Mouse (Mus musculus): ENCODE data around the gene Cldn9. TPM values are rescaled to one million over a fixed set of nuclear protein-coding genes. Genes with fewer than 3 reads are reported as not detected.

Cldn9 gene
- 2.4 and 2.6 TPM in 2 replicates for polyA plus RNA-seq (2015; fragmentation: Nextera tagmentation; extraction: Ambion mirVana)

DNA sequence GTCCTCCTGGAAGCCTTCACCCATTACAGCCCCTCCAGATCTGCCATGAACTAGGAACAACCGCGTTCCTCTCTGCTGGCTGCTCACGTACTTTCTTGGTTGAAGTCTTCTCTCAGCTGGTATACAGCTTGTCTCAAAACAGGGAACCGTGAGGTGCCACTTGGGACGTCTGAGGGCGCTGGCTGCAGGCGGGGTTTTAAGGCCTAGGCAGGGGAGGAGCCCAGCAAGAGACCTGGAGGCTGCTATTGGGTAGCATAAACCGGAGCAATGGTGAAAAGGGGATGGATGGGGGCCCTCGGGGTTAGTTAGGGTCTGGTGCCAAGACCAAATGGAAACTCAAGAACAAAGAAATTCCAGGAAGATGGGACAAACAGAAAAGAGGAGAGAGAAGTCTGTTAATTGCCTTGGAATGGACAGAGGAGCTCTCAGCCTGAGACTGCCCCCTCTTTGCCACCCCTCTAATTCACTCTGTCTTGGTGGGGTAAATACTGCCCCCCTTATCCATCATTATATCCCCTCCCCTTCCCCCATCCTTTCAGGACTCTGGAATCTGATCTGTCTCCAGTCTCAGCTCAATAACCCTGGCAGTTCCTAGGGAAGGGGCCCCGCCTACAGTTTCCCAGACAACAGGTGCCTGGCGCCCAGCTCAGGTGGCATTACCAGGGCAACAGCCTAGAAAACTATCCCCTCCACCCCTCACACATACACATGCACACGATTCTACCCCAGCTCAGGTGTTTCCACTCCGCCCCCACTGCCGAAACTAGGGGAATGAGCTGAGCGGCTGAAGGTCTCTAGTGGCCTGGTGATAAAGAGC is at the start of gene Cldn9:
Cldn9 (minus strand) TSS at position 171 of the 817 bp plus-strand sequence.
- peak; percentile 84 for ATAC-seq (ENCODE audit: low read depth)
- H3K27me3 ChIP-seq (ENCODE audit: control insufficient read depth, insufficient read depth, low read depth, low read length), result peaks cover 37% of the 10 kb centered on the region
- no peak within 1 kb of the TSS for H3K4me3 ChIP-seq (ENCODE audit: low read length)
- H3K36me3 ChIP-seq (ENCODE audit: control insufficient read depth, insufficient read depth, low read length), result no peaks in the 10 kb centered on the region
- peaks cover 15% of the 10 kb centered on the region; the same call in 1 of the 2 replicates for H3K4me1 ChIP-seq (replicated peaks; ENCODE audit: control insufficient read depth, insufficient read depth, low read length)
- H3K4me2 ChIP-seq (ENCODE audit: low read depth, low read length), result no peak within 1 kb of the TSS
- H3K9ac ChIP-seq (ENCODE audit: low read length), result 0 out of 2 replicates have a peak within 1 kb of the TSS, but pooled peaks have one; percentile 22
- 19% methylated on average over 15 of the region's 15 CpGs for WGBS
- H3K27ac ChIP-seq (ENCODE audit: low read length), result peak within 1 kb of the TSS; percentile 39
- H3K9me3 ChIP-seq (ENCODE audit: control insufficient read depth, low read length), result no peaks in the 10 kb centered on the region

DNA sequence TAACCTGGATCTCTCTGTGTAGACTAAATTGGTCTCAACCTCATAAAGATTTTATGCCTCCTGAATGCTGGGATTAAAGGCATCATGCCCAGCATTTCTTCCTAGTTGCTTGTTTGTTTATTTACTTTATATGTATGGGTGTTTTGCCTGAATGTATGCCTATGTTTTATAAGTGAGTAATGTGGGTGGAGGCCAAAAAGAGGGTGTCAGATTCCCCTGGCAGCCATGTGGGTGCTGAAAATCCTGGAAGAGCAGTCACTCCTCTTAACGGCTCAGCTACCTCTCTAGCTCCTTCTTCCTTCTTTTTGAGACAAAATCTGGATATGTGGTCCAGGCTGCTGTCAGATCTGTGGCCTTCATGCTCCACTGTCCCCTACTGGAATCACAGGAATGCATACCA is 46.6 kb upstream of the Cldn9 start:
- no peak overlapping the region for H3K9ac ChIP-seq (ENCODE audit: low read length)
- no peak for ATAC-seq (ENCODE audit: low read depth)

GRCm38 (mm10) chr17:23726758-23727142 is 42.9 kb upstream of the Cldn9 start:
- no peaks in the 10 kb centered on the region for H3K36me3 ChIP-seq (ENCODE audit: control insufficient read depth, insufficient read depth, low read length)
- H3K9ac ChIP-seq (ENCODE audit: low read length), result peak overlapping the region; percentile 86
- no peaks in the 10 kb centered on the region for H3K27me3 ChIP-seq (ENCODE audit: control insufficient read depth, insufficient read depth, low read depth, low read length)
- no peaks in the 10 kb centered on the region for H3K9me3 ChIP-seq (ENCODE audit: control insufficient read depth, low read length)
- peak overlapping the region; percentile 72 for H3K4me2 ChIP-seq (ENCODE audit: low read depth, low read length)
- peaks cover 13% of the 10 kb centered on the region; the same call in 1 of the 2 replicates for H3K4me1 ChIP-seq (replicated peaks; ENCODE audit: control insufficient read depth, insufficient read depth, low read length)
- peak; percentile 95 for ATAC-seq (ENCODE audit: low read depth)
- H3K27ac ChIP-seq (ENCODE audit: low read length), result peak overlapping the region; percentile 93
- WGBS, result under 1% methylated on average over 20 of the region's 20 CpGs
- H3K4me3 ChIP-seq (ENCODE audit: low read length), result peak overlapping the region; percentile 79

More for the DNA sequence above, 46.6 kb upstream of the Cldn9 start:
- H3K27me3 ChIP-seq (ENCODE audit: control insufficient read depth, insufficient read depth, low read depth, low read length), result no peaks in the 10 kb centered on the region
- H3K27ac ChIP-seq (ENCODE audit: low read length), result no peak overlapping the region
- no peaks in the 10 kb centered on the region for H3K9me3 ChIP-seq (ENCODE audit: control insufficient read depth, low read length)
- no peak overlapping the region for H3K4me2 ChIP-seq (ENCODE audit: low read depth, low read length)
- H3K4me3 ChIP-seq (ENCODE audit: low read length), result no peak overlapping the region
- 56% methylated on average over 1 of the region's 1 CpGs for WGBS
- peaks cover 16% of the 10 kb centered on the region for H3K4me1 ChIP-seq (replicated peaks; ENCODE audit: control insufficient read depth, insufficient read depth, low read length)
- H3K36me3 ChIP-seq (ENCODE audit: control insufficient read depth, insufficient read depth, low read length), result no peaks in the 10 kb centered on the region; the same call in 1 of the 2 replicates

DNA sequence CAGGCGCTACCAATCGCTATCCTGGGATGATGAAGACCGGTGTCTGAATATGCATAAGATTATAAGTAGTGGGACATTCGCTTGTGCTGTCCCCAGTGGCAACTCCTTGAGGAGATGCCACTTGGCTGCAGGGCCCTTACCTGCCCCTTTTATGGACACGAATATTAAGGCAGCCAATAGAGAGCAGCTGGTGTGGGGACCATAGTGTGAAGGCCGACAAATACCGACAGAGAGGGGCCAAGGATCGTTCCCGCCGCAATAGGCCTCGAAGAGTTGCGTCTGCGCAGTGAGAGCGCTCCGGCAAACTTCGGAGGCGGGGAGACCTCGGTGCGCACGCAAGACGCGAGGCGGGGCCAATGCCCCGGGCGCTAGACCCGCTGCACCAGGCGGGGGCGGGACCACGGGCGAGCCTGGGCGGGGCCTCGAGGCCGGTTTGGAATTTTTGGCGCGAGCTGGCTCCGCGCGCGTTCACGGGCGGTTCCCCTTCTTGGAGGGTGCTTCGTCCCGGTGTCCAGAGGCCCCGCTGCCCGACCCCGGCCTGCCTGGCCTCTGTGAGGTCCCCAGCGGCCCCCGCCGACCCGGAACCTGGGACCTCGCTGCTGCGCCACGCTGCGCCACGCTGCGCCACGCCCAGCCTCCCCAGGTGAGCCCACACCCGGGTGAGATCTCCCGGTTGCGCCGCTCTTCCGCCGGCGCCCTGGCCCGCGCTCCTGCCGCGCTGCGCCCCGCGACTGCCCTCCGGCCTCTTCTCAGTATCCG is 42.4 kb upstream of the Cldn9 start, which contains the start of gene Pkmyt1:
Pkmyt1 (plus strand) TSS at position 338 of the 759 bp plus-strand sequence.
- no peaks in the 10 kb centered on the region for H3K9me3 ChIP-seq (ENCODE audit: control insufficient read depth, low read length)
- H3K27ac ChIP-seq (ENCODE audit: low read length), result peak within 1 kb of the TSS; percentile 93
- no peaks in the 10 kb centered on the region for H3K27me3 ChIP-seq (ENCODE audit: control insufficient read depth, insufficient read depth, low read depth, low read length)
- H3K9ac ChIP-seq (ENCODE audit: low read length), result peak within 1 kb of the TSS; percentile 86
- 2% methylated on average over 68 of the region's 73 CpGs for WGBS
- H3K4me3 ChIP-seq (ENCODE audit: low read length), result peak within 1 kb of the TSS; percentile 79
- ATAC-seq (ENCODE audit: low read depth), result peak; percentile 94
- peak within 1 kb of the TSS; percentile 72 for H3K4me2 ChIP-seq (ENCODE audit: low read depth, low read length)
- H3K36me3 ChIP-seq (ENCODE audit: control insufficient read depth, insufficient read depth, low read length), result no peaks in the 10 kb centered on the region
- peaks cover 13% of the 10 kb centered on the region; the same call in 1 of the 2 replicates for H3K4me1 ChIP-seq (replicated peaks; ENCODE audit: control insufficient read depth, insufficient read depth, low read length)

- ATAC-seq (ENCODE audit: low read depth), result no peak
- peak overlapping the region; percentile 93 for H3K27ac ChIP-seq (ENCODE audit: low read length)
- WGBS, result 50% methylated on average over 4 of the region's 4 CpGs
These were observed 41.7 kb upstream of the Cldn9 start for GRCm38 (mm10) chr17:23725477-23725876.

GRCm38 (mm10) chr17:23722376-23723125 is 38.7 kb upstream of the Cldn9 start, which contains the start of gene 1520401A03Rik:
Gene 1520401A03Rik, minus strand, starts transcription at chr17:23722783.
- no peak within 1 kb of the TSS for H3K9ac ChIP-seq (ENCODE audit: low read length)
- H3K4me1 ChIP-seq (replicated peaks; ENCODE audit: control insufficient read depth, insufficient read depth, low read length), result peaks cover 12% of the 10 kb centered on the region; the same call in 1 of the 2 replicates
- H3K4me3 ChIP-seq (ENCODE audit: low read length), result no peak within 1 kb of the TSS
- WGBS, result 51% methylated on average over 7 of the region's 7 CpGs
- no peaks in the 10 kb centered on the region for H3K27me3 ChIP-seq (ENCODE audit: control insufficient read depth, insufficient read depth, low read depth, low read length)
- ATAC-seq (ENCODE audit: low read depth), result no peak
- no peak within 1 kb of the TSS for H3K27ac ChIP-seq (ENCODE audit: low read length)
- H3K36me3 ChIP-seq (ENCODE audit: control insufficient read depth, insufficient read depth, low read length), result no peaks in the 10 kb centered on the region
- no peak within 1 kb of the TSS for H3K4me2 ChIP-seq (ENCODE audit: low read depth, low read length)
- H3K9me3 ChIP-seq (ENCODE audit: control insufficient read depth, low read length), result no peaks in the 10 kb centered on the region

More at GRCm38 (mm10) chr17:23725477-23725876, 41.7 kb upstream of the Cldn9 start:
- Histone ChIP-seq H3K4me2 (ENCODE audit: low read depth, low read length) (peak overlapping the region; percentile 72), H3K4me3 (ENCODE audit: low read length) (peak overlapping the region; percentile 79), H3K27me3 (ENCODE audit: control insufficient read depth, insufficient read depth, low read depth, low read length) (no peaks in the 10 kb centered on the region), H3K4me1 (replicated peaks; ENCODE audit: control insufficient read depth, insufficient read depth, low read length) (peaks cover 13% of the 10 kb centered on the region; the same call in 1 of the 2 replicates), H3K36me3 (ENCODE audit: control insufficient read depth, insufficient read depth, low read length) (no peaks in the 10 kb centered on the region), H3K9ac (ENCODE audit: low read length) (peak overlapping the region; percentile 86), H3K9me3 (ENCODE audit: control insufficient read depth, low read length) (no peaks in the 10 kb centered on the region)

DNA sequence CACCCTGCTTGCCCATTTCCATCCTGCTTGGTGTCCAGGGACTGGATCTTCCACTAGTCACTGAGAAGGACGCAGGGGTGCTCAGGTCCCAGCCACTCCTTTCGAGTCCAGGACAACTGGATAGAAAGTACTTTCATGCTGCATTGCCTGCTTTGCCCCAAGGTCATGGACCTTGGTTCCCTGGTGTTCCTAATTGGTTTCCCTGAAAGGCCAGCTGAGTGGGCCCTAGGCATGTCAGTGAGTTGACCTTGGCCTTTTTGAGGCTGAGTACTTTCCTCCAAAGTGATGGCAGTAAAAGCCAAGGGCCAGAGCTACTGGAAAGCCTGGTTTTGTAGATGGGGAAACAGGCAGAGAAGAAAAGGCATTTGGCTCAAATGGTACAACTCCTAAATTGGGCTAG is 38.1 kb upstream of the Cldn9 start:
- Histone ChIP-seq H3K36me3 (ENCODE audit: control insufficient read depth, insufficient read depth, low read length) (no peaks in the 10 kb centered on the region), H3K9ac (ENCODE audit: low read length) (no peak overlapping the region), H3K27me3 (ENCODE audit: control insufficient read depth, insufficient read depth, low read depth, low read length) (no peaks in the 10 kb centered on the region), H3K27ac (ENCODE audit: low read length) (no peak overlapping the region), H3K4me2 (ENCODE audit: low read depth, low read length) (no peak overlapping the region), H3K4me3 (ENCODE audit: low read length) (no peak overlapping the region), H3K4me1 (replicated peaks; ENCODE audit: control insufficient read depth, insufficient read depth, low read length) (peaks cover 5% of the 10 kb centered on the region; the same call in 1 of the 2 replicates), H3K9me3 (ENCODE audit: control insufficient read depth, low read length) (no peaks in the 10 kb centered on the region)
- WGBS, result 86% methylated on average over 2 of the region's 2 CpGs
- ATAC-seq (ENCODE audit: low read depth), result no peak

- Histone ChIP-seq H3K9ac (ENCODE audit: low read length) (no peak overlapping the region), H3K27me3 (ENCODE audit: control insufficient read depth, insufficient read depth, low read depth, low read length) (no peaks in the 10 kb centered on the region), H3K9me3 (ENCODE audit: control insufficient read depth, low read length) (no peaks in the 10 kb centered on the region), H3K27ac (ENCODE audit: low read length) (no peak overlapping the region), H3K4me1 (replicated peaks; ENCODE audit: control insufficient read depth, insufficient read depth, low read length) (no peaks in the 10 kb centered on the region), H3K36me3 (ENCODE audit: control insufficient read depth, insufficient read depth, low read length) (no peaks in the 10 kb centered on the region), H3K4me2 (ENCODE audit: low read depth, low read length) (no peak overlapping the region), H3K4me3 (ENCODE audit: low read length) (no peak overlapping the region)
- WGBS, result 21% methylated on average over 1 of the region's 1 CpGs
- no peak for ATAC-seq (ENCODE audit: low read depth)
These were observed 35.6 kb upstream of the Cldn9 start for GRCm38 (mm10) chr17:23719455-23719854.
